Mouse (Mus musculus): ENCODE measurements around the gene Olfr215.
"Not testable (repeated sequence)": the region's sequence is repeated elsewhere in the genome, so short reads cannot be mapped to it uniquely, and the experiment has no call there.

Gene Olfr215

DNA sequence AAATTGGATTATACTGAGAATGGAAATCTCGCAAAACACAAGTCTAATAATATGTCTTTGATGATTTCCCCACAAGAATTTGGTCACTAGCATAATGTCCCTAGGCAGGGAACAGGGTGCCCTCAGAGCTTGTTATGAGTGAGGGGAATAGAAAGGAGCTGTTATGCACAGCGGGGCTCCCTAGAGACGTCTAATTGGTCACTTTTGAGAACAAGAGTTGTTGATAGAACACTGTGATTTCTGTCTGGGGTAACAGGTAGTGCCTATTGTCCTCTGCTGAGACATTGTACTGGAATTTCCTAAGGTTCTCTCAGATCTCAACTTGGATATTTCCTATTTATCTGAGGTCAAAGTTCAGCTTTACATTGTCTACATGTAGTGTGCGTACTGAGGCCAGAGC lies at the start of gene Olfr215:
Gene Olfr215 (minus strand): TSS at position 101 of the 400 bp plus-strand sequence.
- DNase-seq (ENCODE audit: inconsistent ontology term) = peak; percentile 75

DNA sequence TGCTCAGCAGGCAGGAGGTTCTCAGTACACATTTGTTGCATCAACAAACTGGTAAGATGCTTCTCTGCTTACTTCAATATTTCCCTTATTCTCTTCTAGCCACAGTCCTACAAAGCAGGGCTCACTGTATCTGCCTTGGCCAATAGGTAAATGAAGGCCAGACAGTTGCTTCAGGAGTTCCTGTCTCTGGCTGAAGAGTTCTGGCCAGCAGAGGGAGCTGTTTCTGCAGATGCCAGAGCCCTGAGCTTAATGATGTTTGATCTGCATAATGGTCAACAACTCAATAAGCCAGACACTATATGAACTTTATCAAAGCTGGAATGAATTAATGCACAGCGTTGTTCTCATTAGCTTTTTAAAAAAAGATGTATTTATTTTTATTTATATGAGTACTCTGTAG lies 48.1 kb upstream of the Olfr215 start:
- DNase-seq (ENCODE audit: inconsistent ontology term) = no peak

DNA sequence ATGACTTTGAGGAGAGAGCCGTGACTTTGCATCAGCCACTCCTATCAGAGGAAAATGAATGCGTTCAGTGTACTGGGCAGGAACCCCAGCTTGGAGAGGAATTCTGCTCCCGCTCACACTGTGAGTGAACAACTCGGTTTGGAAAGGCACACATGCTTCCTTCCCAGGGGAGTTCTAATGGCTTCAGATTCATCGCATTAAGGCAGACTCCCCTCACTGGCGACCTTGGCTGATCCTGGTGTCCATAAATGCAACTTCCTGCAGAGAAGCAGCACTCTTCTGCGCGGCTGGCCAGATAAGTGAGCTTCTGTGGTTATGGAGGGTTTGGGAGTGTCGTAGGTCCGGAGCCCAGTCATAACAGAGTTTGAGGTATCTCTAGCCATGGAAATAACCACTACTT lies 45.8 kb upstream of the Olfr215 start:
- no peak for DNase-seq (ENCODE audit: inconsistent ontology term)

DNA sequence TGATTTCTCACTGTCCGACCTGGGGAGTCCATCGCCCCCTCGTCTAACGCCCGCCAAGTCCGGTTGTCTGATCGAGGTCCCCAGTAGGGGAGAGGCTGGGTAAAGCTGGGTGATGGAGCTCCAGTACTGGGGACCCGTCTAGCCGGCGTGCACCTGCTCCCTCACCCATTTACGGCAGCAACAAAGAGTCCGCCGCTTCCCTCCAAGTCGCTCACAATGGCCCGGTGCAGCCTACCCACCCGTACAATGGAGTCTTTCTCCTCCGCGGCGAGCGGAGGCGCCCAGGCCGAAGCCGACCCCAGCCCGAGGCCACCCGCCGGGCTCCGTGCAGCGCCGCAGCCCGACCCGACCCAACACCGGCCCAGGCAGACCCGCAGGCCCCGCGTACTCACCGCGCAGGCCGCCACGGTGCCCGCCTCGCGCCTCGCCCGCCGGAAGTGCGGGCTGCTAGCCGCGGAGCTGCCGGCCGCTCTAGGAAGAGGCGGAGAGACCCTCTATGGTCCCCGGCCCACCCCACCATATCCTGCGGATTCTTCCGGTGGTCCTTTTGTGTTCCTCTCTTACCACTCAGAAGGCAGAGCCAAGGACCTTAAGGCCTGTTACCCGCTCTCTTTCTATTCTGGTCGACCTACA lies 44.7 kb upstream of the Olfr215 start, which contains the start of gene Zfp422:
Gene Zfp422 (minus strand): TSS at position 461 of the 633 bp plus-strand sequence.
- DNase-seq (ENCODE audit: inconsistent ontology term) = peak; percentile 83

DNA sequence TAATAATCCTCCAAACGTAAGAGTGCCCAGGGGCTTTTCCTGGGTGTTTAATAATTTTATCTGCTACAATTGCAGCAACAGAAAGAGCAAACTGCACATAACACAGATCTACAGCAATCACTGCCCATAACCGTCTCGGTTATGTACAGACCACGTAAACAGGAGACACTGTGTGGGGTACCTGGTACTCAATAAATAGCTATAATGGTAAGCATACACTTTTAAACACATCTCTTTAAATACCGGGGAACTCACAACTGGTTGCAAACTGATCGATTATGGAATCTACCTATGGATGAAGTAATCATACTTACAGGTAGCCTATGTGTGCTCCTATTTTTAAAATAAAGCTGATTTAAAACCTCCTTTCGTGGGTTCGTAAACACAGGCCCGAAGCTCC lies 44.1 kb upstream of the Olfr215 start:
- no peak for DNase-seq (ENCODE audit: inconsistent ontology term)

DNA sequence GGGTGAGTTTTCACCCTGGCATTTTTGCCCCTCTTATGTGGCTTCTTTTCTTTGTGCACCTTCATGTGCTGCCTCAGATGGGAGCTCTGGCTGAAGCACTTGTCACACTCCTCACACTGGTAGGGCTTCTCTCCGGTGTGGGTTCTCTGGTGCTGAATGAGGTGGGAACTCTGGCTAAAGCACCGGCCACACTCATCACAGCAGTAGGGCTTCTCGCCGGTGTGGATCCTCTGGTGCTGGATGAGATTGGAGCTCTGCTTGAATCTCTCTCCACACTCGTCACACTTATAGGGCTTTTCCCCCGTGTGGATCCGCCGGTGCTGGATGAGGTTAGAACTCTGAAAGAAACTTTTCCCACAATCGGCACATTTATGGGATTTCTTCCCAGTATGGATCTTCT lies 42.4 kb upstream of the Olfr215 start:
- DNase-seq (ENCODE audit: inconsistent ontology term) = not testable (repeated sequence)

DNA sequence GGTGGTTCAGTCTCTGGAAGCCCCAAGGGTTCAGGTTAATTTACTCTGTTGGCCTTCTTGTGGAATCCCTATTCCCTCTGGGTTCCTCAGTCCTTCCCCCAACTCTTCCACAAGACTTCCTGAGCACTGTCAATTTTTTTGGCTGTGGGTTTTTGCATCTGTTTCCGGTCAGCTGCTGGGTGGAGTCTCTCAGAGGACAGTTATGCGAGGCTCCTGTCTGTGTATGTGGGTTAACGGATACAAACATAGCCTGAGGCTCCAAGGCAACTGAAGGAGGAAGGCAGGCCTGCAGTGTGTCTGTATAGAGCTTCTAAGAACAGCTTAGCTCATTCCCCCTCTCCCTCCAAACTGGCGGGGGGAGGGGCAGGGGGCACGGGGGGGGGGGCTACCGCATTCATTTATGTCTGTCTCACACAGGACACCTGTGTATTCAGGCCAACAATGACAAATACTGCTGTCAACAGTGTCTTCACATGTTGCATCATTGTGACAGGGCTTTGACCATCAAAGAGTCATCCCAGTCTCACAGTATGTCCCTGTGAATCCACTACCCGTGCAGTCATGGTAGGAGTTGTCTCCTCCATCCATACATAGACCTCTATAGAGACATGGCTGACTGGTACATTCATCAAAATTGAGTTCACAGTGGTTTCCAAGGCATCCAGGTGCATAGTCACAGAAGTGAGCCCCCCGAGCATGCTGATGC lies 37.5 kb upstream of the Olfr215 start:
- DNase-seq (ENCODE audit: inconsistent ontology term) = no peak

DNA sequence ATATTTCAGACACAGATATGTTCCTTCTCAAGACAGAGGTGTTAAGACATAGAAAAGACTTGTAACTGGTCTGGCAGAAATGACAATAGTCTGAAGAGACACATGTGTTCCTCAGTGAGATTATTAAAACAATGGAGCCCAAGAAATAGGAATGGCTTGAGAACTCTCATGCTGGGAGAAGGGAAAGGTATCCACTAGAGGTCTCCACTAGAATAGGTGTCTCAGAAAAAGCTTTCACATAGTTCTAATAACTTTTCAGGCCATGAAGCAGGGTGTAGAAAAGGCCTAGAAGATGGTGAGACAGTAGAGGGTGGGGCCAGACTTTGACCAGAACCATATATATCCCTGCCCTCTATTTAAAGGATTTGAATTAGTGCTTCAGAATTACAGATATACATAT lies 34.1 kb upstream of the Olfr215 start:
- DNase-seq (ENCODE audit: inconsistent ontology term) = no peak

DNA sequence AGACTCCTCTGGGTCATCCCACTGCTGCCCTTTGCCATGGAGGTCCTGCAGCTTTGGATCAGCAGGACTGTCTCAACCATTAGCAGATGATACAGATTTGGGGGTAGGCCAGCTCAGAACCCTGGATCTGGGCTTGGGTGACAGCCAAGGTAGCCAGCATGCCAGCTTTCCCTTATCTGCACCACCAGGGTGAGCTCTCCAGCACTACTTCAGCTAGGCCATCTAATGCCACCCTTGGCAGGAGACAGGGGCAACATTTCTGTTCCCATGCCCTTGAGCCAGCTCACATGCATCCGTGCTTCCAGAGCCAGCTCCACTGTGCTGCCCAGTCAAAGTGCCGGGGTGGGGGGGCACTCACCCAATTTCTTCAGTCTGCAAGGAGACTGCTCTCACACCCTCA lies 31.7 kb upstream of the Olfr215 start:
- no peak for DNase-seq (ENCODE audit: inconsistent ontology term)

DNA sequence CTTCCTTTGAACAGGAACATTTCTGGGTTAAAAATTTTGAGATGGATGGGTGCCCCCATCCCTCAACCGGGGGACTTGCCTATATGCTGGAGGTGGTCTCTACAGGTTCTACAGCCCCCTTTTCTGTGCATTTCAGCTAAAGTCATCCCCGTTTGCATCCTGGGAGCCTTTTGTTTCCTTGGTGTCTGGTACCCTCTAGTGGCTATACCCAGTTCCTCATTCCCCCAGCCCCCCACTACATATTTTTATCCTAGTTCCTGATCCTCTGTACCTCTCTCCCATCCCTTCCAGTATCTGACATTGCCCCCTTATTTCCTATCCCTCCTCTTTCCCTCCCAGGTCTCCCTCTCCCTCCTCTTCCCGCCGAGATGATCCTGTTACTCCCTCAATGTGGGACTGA lies 23.2 kb upstream of the Olfr215 start:
- no peak for DNase-seq (ENCODE audit: inconsistent ontology term)

DNA sequence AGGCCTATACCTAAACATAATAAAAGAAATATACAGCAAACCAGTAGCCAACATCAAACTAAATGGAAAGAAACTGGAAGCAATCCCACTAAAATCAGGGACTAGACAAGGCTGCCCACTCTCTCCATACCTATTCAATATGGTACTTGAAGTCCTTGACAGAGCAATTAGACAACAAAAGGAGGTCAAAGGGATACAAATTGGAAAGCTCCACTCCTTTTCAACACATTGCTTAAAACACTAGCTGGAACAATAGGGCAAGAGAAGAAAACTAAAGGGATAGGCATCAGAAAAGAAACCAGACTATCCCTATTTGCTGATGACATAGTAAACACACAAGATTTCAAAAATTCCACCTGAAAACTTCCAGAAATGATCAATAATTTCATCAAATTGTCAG lies 17.0 kb upstream of the Olfr215 start:
- not testable (repeated sequence) for DNase-seq (ENCODE audit: inconsistent ontology term)

DNA sequence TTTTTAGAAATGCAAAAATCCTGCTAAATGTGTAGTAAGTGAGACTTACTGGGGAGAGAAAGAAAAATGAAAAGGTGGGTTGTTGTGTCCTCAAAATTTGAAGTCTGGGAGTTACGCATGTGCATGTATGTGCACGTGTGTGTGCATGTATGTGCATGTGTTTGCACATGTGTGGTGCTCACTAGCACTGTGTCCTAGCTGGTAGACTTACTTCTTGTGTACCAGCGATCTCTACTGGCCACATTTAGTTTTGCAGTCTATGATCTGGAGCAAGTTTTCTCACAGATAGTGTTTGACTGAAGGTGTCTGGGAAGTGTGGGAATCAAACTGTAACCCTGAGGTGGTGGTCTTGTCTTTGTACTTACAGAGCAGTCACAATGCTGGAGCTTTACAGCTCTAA lies 14.2 kb downstream of the Olfr215 start:
- DNase-seq (ENCODE audit: inconsistent ontology term) = peak; percentile 7

DNA sequence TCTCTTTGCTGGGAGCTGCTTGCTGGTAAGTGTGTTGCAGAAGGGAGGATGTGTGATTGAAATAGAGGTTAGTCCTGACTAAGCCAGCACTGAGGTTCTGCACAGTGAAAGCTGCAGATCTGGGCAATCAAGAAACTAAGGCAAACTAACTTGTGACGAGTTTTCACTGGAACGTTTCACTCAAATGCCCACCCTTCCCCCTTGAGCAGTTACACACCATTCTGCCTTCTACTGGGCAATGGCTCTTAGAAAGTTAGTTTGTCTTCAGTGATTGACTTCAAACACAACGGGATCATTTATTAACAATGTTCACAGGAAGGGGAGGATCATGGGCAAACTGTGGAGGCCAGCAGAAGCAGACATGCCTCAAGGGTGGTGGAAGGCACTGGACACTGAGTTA lies 29.0 kb downstream of the Olfr215 start:
- DNase-seq (ENCODE audit: inconsistent ontology term) = no peak

DNA sequence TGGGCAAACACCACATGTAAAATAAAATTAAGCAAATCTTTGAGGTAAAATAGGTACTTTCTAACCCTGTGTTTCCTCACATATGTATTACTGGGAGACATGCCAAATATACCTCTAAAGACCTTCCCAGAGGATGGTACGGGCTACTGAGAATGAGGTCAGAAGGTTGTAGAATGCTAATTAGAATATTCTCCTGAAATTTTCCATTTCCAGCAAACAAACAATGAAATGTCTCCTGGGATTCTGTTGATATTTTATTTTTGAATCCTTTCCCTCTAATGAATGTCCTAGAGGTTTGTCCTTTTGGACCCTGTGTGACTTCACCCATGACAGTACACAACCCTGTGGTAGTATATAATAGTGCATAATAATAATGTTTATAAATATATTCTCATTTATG lies 30.1 kb downstream of the Olfr215 start, which contains the start of gene Olfr214:
Gene Olfr214 (plus strand): TSS at position 301 of the 400 bp plus-strand sequence.
- no peak for DNase-seq (ENCODE audit: inconsistent ontology term)

DNA sequence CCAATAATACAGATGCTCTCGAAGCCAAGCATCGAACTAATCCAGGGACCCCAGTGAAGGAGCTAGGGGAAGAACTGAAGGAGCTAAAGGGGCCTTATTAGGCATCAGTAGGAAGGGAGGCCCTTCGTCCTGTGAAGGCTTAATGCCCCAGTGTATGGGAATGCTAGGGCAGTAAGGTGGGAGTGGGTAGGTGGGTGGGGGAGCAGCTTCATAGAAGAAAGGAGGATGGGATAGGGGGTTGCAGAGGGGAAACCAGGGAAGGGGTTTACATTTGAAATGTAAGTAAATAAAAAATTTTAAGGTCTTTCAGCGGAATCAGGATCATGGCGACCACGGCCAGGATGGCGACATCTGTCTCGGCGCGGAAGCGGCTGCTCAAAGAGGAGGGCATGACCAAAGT lies 33.2 kb downstream of the Olfr215 start, which contains the start of gene Gm5580:
Gene Gm5580 (plus strand): TSS at position 301 of the 400 bp plus-strand sequence.
- not testable (repeated sequence) for DNase-seq (ENCODE audit: inconsistent ontology term)

DNA sequence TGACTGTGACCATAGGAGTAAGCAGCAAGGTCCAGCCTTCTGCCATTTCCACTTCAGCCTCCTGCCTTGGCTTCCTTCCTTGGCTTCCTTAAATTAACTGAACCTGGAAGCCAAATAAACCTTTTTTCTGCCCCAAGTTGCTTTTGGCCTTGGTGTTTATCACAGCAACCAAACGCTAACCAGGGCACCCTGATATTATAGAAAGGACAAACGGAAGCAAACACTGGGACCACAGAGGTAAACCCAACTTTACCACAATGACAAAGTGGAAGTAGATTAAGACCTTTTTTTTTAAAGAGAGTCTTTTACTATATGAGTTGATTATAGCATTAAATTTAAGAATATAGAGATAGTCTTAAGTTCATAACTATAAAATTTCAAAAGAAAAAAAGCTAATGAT lies 41.5 kb downstream of the Olfr215 start:
- no peak for DNase-seq (ENCODE audit: inconsistent ontology term)

DNA sequence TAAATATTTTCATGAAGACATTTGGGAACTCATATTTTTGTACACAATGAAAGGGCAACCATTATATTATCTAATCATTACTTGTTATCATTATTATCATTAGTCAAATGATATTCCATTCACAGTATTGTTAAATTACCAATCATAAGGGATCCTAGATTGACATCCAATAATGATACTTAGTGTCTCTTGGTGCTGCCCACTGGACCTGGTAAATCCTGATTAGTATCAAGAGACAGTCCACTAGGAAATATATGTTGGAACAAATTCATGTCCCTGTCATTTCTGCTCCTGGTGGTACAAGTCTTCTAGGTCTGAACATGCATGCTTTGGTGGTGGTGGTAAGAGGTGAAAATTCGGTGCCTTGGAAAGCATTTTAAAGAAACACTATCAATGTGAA lies 45.8 kb downstream of the Olfr215 start, which contains the start of gene Olfr213:
Gene Olfr213 (plus strand): TSS at position 301 of the 400 bp plus-strand sequence.
- DNase-seq (ENCODE audit: inconsistent ontology term) = no peak
